8 mouse cellular contexts compared by ENCODE assay signal in genomic region chr16:30068041-30069020, GRCm38 (mm10). TPM values are rescaled to one million over a fixed set of nuclear protein-coding genes. Genes with fewer than 3 reads are reported as not detected.
A peak's percentile ranks its signal among the peaks of the same experiment; 100 is the strongest.
DNase-seq lines count a peak whose midpoint lies in the region; ATAC-seq and TF ChIP-seq lines count a peak whose summit lies in the region.

No protein-coding gene starts in this region.

- in situ Hi-C loops in ES-E14 (cut with MboI; ENCODE audit: low sequenced_read_pairs in 2 of 2, unreplicated experiment in 2 of 2): loop anchor here in 1 of 2 experiments (10.0 kb wide), 1 partner anchor 136 kb away; no protein-coding TSS in a partner anchor

- H3K4me2 ChIP-seq in embryonic facial prominence, embryonic 14.5 days (ENCODE audit: low read depth, low read length): peak overlapping the region; percentile 86
- peak overlapping the region; percentile 46 for H3K4me2 ChIP-seq in hindbrain, embryonic 11.5 days (replicated peaks; ENCODE audit: low read depth, low read length)
- H3K4me2 ChIP-seq in liver, embryonic 11.5 days: peak overlapping the region; percentile 60

- no peaks in the 10 kb centered on the region for H3K27me3 ChIP-seq in embryonic facial prominence, embryonic 14.5 days (replicated peaks; ENCODE audit: control insufficient read depth, insufficient read depth, low read length)
- peaks cover 23% of the 10 kb centered on the region for H3K27me3 ChIP-seq in hindbrain, embryonic 11.5 days (ENCODE audit: control insufficient read depth, insufficient read depth, low read length)
- H3K27me3 ChIP-seq in liver, embryonic 11.5 days (replicated peaks; ENCODE audit: control insufficient read depth, insufficient read depth, low read length): peaks cover 66% of the 10 kb centered on the region

- H3K36me3 ChIP-seq in ES-E14 (ENCODE audit: control insufficient read depth, insufficient read depth, low read length, poor library complexity, severe bottlenecking): peaks cover 5% of the 10 kb centered on the region
- H3K36me3 ChIP-seq in embryonic facial prominence, embryonic 14.5 days (ENCODE audit: control insufficient read depth, insufficient read depth, low read length): no peaks in the 10 kb centered on the region
- no peaks in the 10 kb centered on the region for H3K36me3 ChIP-seq in hindbrain, embryonic 11.5 days (ENCODE audit: control insufficient read depth, insufficient read depth, low read length)
- no peaks in the 10 kb centered on the region for H3K36me3 ChIP-seq in liver, embryonic 11.5 days (ENCODE audit: control insufficient read depth, insufficient read depth, low read length)

- no peaks in the 10 kb centered on the region for H3K9me3 ChIP-seq in ES-E14 (ENCODE audit: control insufficient read depth, insufficient read depth, low read depth, low read length)
- H3K9me3 ChIP-seq in embryonic facial prominence, embryonic 14.5 days (ENCODE audit: control insufficient read depth, low read length): no peaks in the 10 kb centered on the region
- no peaks in the 10 kb centered on the region for H3K9me3 ChIP-seq in hindbrain, embryonic 11.5 days (ENCODE audit: control insufficient read depth, low read length)
- H3K9me3 ChIP-seq in liver, embryonic 11.5 days (ENCODE audit: control insufficient read depth, low read length): no peaks in the 10 kb centered on the region

- 2% methylated on average over 35 of the region's 36 CpGs for whole genome bisulfite sequencing in embryonic facial prominence, embryonic 14.5 days
- WGBS in hindbrain, embryonic 11.5 days: under 1% methylated on average over 35 of the region's 36 CpGs
- WGBS in liver, embryonic 11.5 days: 1% methylated on average over 36 of the region's 36 CpGs

- H3K4me1 ChIP-seq in ES-E14 (ENCODE audit: control insufficient read depth in 2 of 2, insufficient read depth in 2 of 2, low read length in 2 of 2, poor library complexity in 1 of 2): peaks cover 6 to 10% of the 10 kb centered on the region in 2 experiments; a peak in 3 of 4 replicates
- H3K4me1 ChIP-seq in embryonic facial prominence, embryonic 14.5 days (ENCODE audit: control insufficient read depth, insufficient read depth, low read length): peaks cover 23% of the 10 kb centered on the region
- H3K4me1 ChIP-seq in hindbrain, embryonic 11.5 days (replicated peaks; ENCODE audit: control insufficient read depth, insufficient read depth, low read length): peaks cover 6% of the 10 kb centered on the region
- H3K4me1 ChIP-seq in liver, embryonic 11.5 days (replicated peaks; ENCODE audit: control insufficient read depth, insufficient read depth, low read length): peaks cover 28% of the 10 kb centered on the region

- intact Hi-C loops in left cerebral cortex, postnatal 36 days (cut with DNase I): loop anchor here (5.0 kb wide), 2 partner anchors 231 to 256 kb away; no protein-coding TSS in a partner anchor

- peak; percentile 5; the same call in 1 of the 2 replicates for ATAC-seq in embryonic facial prominence, embryonic 14.5 days (ENCODE audit: low read depth)
- no peak for ATAC-seq in hindbrain, embryonic 11.5 days (ENCODE audit: low FRiP score)
- no peak for ATAC-seq in liver, embryonic 11.5 days (replicated peaks; ENCODE audit: low FRiP score)

- no peak overlapping the region for H3K27ac ChIP-seq in ES-E14 (ENCODE audit: insufficient read depth, low read depth, low read length, poor library complexity, severe bottlenecking)
- peak overlapping the region; percentile 95 for H3K27ac ChIP-seq in embryonic facial prominence, embryonic 14.5 days (replicated peaks; ENCODE audit: low read depth, low read length)
- H3K27ac ChIP-seq in hindbrain, embryonic 11.5 days (ENCODE audit: low read depth, low read length): peak overlapping the region; percentile 54
- H3K27ac ChIP-seq in liver, embryonic 11.5 days (ENCODE audit: low read depth, low read length): peak overlapping the region; percentile 52

- peak overlapping the region; percentile 11 to 76; a peak in 3 of 4 replicates for H3K4me3 ChIP-seq in ES-E14 (ENCODE audit: insufficient read depth in 1 of 2, low read depth in 1 of 2, low read length in 2 of 2, poor library complexity in 1 of 2, severe bottlenecking in 1 of 2)
- peak overlapping the region; percentile 48 for H3K4me3 ChIP-seq in embryonic facial prominence, embryonic 14.5 days (ENCODE audit: low read depth, low read length)
- peak overlapping the region; percentile 0 for H3K4me3 ChIP-seq in hindbrain, embryonic 11.5 days (ENCODE audit: low read depth, low read length)
- H3K4me3 ChIP-seq in liver, embryonic 11.5 days (ENCODE audit: low read depth, low read length): peak overlapping the region; percentile 31

- DNase-seq in adrenal gland, adult (ENCODE audit: inconsistent age in 2 of 2, low spot score in 1 of 2): peak; percentile 58 to 86
- no peak for DNase-seq in adrenal gland, postnatal 4 days (ENCODE audit: low spot score in 2 of 2)
- DNase-seq in ES-E14 (ENCODE audit: low read depth, low spot score): no peak
- peak; percentile 95 for DNase-seq in embryonic facial prominence, embryonic 14.5 days (ENCODE audit: low spot score)
- DNase-seq in hindbrain, embryonic 11.5 days (ENCODE audit: low spot score): peak; percentile 67
- DNase-seq in liver, embryonic 11.5 days (ENCODE audit: low spot score): peak; percentile 67
- DNase-seq in skeletal muscle tissue, adult 2 months (ENCODE audit: low read depth, low spot score): peak; percentile 17
- no peak for DNase-seq in left cerebral cortex, postnatal 36 days (ENCODE audit: low spot score in 2 of 2)

- H3K9ac ChIP-seq in ES-E14 (ENCODE audit: insufficient read depth, low read depth, low read length, poor library complexity, severe bottlenecking): peak overlapping the region; percentile 0; the same call in 1 of the 2 replicates
- peak overlapping the region; percentile 45 for H3K9ac ChIP-seq in embryonic facial prominence, embryonic 14.5 days (ENCODE audit: low read depth, low read length)
- 0 out of 2 replicates have a peak overlapping the region, but pooled peaks have one; percentile 3 for H3K9ac ChIP-seq in hindbrain, embryonic 11.5 days (ENCODE audit: low read depth, low read length)
- no peak overlapping the region; the same call in 1 of the 2 replicates for H3K9ac ChIP-seq in liver, embryonic 11.5 days (ENCODE audit: low read depth, low read length)

TF ChIP-seq in ES-E14, 5 proteins besides CTCF, POLR2A, EP300 and RAD21:
- TF ChIP-seq CHD2 (IDR thresholded peaks at IDR 0.05; ENCODE audit: low read depth, low read length): no peak
- TF ChIP-seq ZC3H11A (IDR thresholded peaks at IDR 0.05; ENCODE audit: borderline replicate concordance, low read depth, low read length): no peak
- TF ChIP-seq ZNF384 (IDR thresholded peaks at IDR 0.05; ENCODE audit: low read depth, low read length): no peak
- TF ChIP-seq MAFK (IDR thresholded peaks at IDR 0.05; ENCODE audit: insufficient read depth, low read depth, low read length): no peak
- TF ChIP-seq HCFC1 (IDR thresholded peaks at IDR 0.05; ENCODE audit: borderline replicate concordance, insufficient read depth, low read length): no peak

RNA-seq across cellular contexts. Expression of gene Hes1, which starts 4.1 kb away (rescaled TPM):
- total RNA-seq in adrenal gland, postnatal 4 days (2021): 10 to 100 TPM; 31.4 to 39.1 TPM
- total RNA-seq in ES-E14 (2012; rRNA removed): 17.5 and 19.3 TPM in 2 replicates
- polyA plus RNA-seq in embryonic facial prominence, embryonic 14.5 days (2014; fragmentation: Nextera tagmentation; extraction: Ambion mirVana): 49.8 and 53.5 TPM in 2 replicates
- polyA plus RNA-seq in hindbrain, embryonic 11.5 days (2014; fragmentation: Nextera tagmentation; extraction: Ambion mirVana): 28.8 and 32.9 TPM in 2 replicates
- polyA plus RNA-seq in liver, embryonic 11.5 days (2014; fragmentation: Nextera tagmentation; extraction: Ambion mirVana): 22.6 and 25.3 TPM in 2 replicates
- 10 to 100 TPM; 18.1 to 18.3 TPM for total RNA-seq in left cerebral cortex, postnatal 36 days (2021)

Comparison
In these comparisons a context has a peak if more than half of its experiments do, and no peak if none do; other contexts are left out.
1. DNase-seq: peak in adrenal gland, adult (2 of 2), embryonic facial prominence, embryonic 14.5 days (single experiment), hindbrain, embryonic 11.5 days (single experiment), liver, embryonic 11.5 days (single experiment) and skeletal muscle tissue, adult 2 months (single experiment); none in adrenal gland, postnatal 4 days (0 of 2), ES-E14 (single experiment) and left cerebral cortex, postnatal 36 days (0 of 2).
2. Peak in every context shown above with its lines, with median percentiles within 50 percentile points of each other: H3K4me3 ChIP-seq and H3K4me2 ChIP-seq.